Mouse (Mus musculus): ENCODE data around the gene Dlg4. TPM values are rescaled to one million over a fixed set of nuclear protein-coding genes. Genes with fewer than 3 reads are reported as not detected.

Gene Dlg4
- polyA plus RNA-seq, 1 experiment from 2014 or later: 0.53 TPM

GRCm38 (mm10) chr11:69981141-69981762 lies 35.5 kb upstream of the Dlg4 start, which contains the start of gene Ctdnep1:
Gene Ctdnep1, plus strand, starts transcription at chr11:69981156.
- peaks cover 25% of the 10 kb centered on the region for H3K4me1 ChIP-seq (ENCODE audit: control insufficient read depth, low read depth, low read length)
- no peaks in the 10 kb centered on the region for H3K27me3 ChIP-seq (ENCODE audit: control insufficient read depth, insufficient read depth, low read depth, low read length)
- ATAC-seq (ENCODE audit: low read depth): peak; percentile 0; the same call in 1 of the 2 replicates
- no peaks in the 10 kb centered on the region for H3K9me3 ChIP-seq (replicated peaks; ENCODE audit: control insufficient read depth, low read length)
- WGBS (ENCODE audit: insufficient replicate concordance): under 1% methylated on average over 42 of the region's 43 CpGs
- H3K9ac ChIP-seq (ENCODE audit: low read depth, low read length): peak within 1 kb of the TSS; percentile 96
- H3K36me3 ChIP-seq (ENCODE audit: control insufficient read depth, insufficient read depth): peaks cover 18% of the 10 kb centered on the region
- H3K4me3 ChIP-seq (ENCODE audit: low read depth, low read length): peak within 1 kb of the TSS; percentile 81
- peak within 1 kb of the TSS; percentile 87 for H3K4me2 ChIP-seq (ENCODE audit: low read depth, low read length)
- H3K27ac ChIP-seq (ENCODE audit: low read length): peak within 1 kb of the TSS; percentile 97

- peaks cover 25% of the 10 kb centered on the region for H3K4me1 ChIP-seq (ENCODE audit: control insufficient read depth, low read depth, low read length)
- peak within 1 kb of the TSS; percentile 87 for H3K4me2 ChIP-seq (ENCODE audit: low read depth, low read length)
- H3K27me3 ChIP-seq (ENCODE audit: control insufficient read depth, insufficient read depth, low read depth, low read length): no peaks in the 10 kb centered on the region
- H3K9ac ChIP-seq (ENCODE audit: low read depth, low read length): peak within 1 kb of the TSS; percentile 96
- H3K27ac ChIP-seq (ENCODE audit: low read length): peak within 1 kb of the TSS; percentile 97
- 44% methylated on average over 8 of the region's 8 CpGs for WGBS (ENCODE audit: insufficient replicate concordance)
- no peak for ATAC-seq (ENCODE audit: low read depth)
- peak within 1 kb of the TSS; percentile 81 for H3K4me3 ChIP-seq (ENCODE audit: low read depth, low read length)
- H3K36me3 ChIP-seq (ENCODE audit: control insufficient read depth, insufficient read depth): peaks cover 21% of the 10 kb centered on the region
- H3K9me3 ChIP-seq (replicated peaks; ENCODE audit: control insufficient read depth, low read length): no peaks in the 10 kb centered on the region
Measured at GRCm38 (mm10) chr11:69982225-69982624, 34.5 kb upstream of the Dlg4 start, which contains the start of gene Elp5. Gene Elp5, minus strand, starts transcription at chr11:69982517.

DNA sequence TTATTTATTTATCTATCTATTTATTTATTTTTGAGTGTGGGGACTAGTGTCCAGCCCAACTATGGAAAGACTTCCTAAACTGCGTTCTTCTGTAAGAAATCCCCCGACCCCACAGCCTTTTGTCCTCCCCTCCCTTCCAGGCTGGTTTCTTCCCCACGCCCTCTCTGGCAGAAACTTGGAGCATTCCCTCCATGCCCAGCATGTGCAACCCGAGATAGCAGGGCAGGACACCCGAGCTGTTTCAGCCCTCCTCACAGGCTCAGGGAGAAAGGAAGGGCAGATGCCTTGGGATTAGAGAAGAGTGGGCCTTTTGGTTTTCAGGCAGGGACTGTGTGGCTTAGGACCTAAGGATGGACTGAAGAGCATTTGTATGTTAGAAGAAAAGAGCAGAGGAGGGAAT lies 33.9 kb upstream of the Dlg4 start:
- Histone ChIP-seq H3K36me3 (ENCODE audit: control insufficient read depth, insufficient read depth) (peaks cover 26% of the 10 kb centered on the region), H3K4me2 (ENCODE audit: low read depth, low read length) (peak overlapping the region; percentile 87), H3K4me3 (ENCODE audit: low read depth, low read length) (peak overlapping the region; percentile 81), H3K27me3 (ENCODE audit: control insufficient read depth, insufficient read depth, low read depth, low read length) (no peaks in the 10 kb centered on the region), H3K4me1 (ENCODE audit: control insufficient read depth, low read depth, low read length) (peaks cover 25% of the 10 kb centered on the region), H3K27ac (ENCODE audit: low read length) (peak overlapping the region; percentile 8; the same call in 1 of the 2 replicates), H3K9me3 (replicated peaks; ENCODE audit: control insufficient read depth, low read length) (no peaks in the 10 kb centered on the region), H3K9ac (ENCODE audit: low read depth, low read length) (peak overlapping the region; percentile 96)
- no peak for ATAC-seq (ENCODE audit: low read depth)
- WGBS (ENCODE audit: insufficient replicate concordance): 32% methylated on average over 5 of the region's 5 CpGs

DNA sequence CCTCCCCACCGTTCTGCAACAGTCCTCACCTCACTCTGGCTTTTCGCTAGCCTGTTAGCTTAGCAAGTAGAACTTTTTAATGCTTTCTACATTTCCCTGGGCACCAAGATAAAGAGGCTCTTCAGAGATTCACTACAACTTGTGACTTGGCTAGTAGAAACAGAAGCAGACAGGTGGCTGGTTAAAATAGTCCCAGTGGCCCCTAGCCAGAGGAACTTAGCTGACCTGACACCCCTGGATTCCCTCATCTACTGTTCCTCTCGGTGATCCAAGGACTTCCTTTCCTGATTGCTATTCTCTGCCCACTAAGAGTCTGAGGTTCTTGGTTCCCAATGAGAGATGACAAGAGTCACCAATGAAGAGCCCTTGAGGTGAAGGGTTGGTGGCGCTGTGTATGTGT lies 33.4 kb upstream of the Dlg4 start:
- WGBS (ENCODE audit: insufficient replicate concordance): 68% methylated on average over 4 of the region's 4 CpGs
- Histone ChIP-seq H3K9ac (ENCODE audit: low read depth, low read length) (no peak overlapping the region), H3K4me3 (ENCODE audit: low read depth, low read length) (no peak overlapping the region), H3K27me3 (ENCODE audit: control insufficient read depth, insufficient read depth, low read depth, low read length) (no peaks in the 10 kb centered on the region), H3K4me1 (ENCODE audit: control insufficient read depth, low read depth, low read length) (peaks cover 25% of the 10 kb centered on the region), H3K4me2 (ENCODE audit: low read depth, low read length) (peak overlapping the region; percentile 87; the same call in 1 of the 2 replicates), H3K27ac (ENCODE audit: low read length) (no peak overlapping the region), H3K9me3 (replicated peaks; ENCODE audit: control insufficient read depth, low read length) (no peaks in the 10 kb centered on the region), H3K36me3 (ENCODE audit: control insufficient read depth, insufficient read depth) (peaks cover 25% of the 10 kb centered on the region)
- ATAC-seq (ENCODE audit: low read depth): no peak

- WGBS (ENCODE audit: insufficient replicate concordance): 80% methylated on average over 8 of the region's 8 CpGs
- Histone ChIP-seq H3K36me3 (ENCODE audit: control insufficient read depth, insufficient read depth) (peaks cover 34% of the 10 kb centered on the region), H3K4me3 (ENCODE audit: low read depth, low read length) (no peak overlapping the region), H3K9ac (ENCODE audit: low read depth, low read length) (no peak overlapping the region), H3K27ac (ENCODE audit: low read length) (no peak overlapping the region), H3K4me2 (ENCODE audit: low read depth, low read length) (no peak overlapping the region), H3K9me3 (replicated peaks; ENCODE audit: control insufficient read depth, low read length) (no peaks in the 10 kb centered on the region), H3K27me3 (ENCODE audit: control insufficient read depth, insufficient read depth, low read depth, low read length) (no peaks in the 10 kb centered on the region), H3K4me1 (ENCODE audit: control insufficient read depth, low read depth, low read length) (peaks cover 20% of the 10 kb centered on the region)
- ATAC-seq (ENCODE audit: low read depth): no peak
Measured at GRCm38 (mm10) chr11:69984431-69984830, 32.3 kb upstream of the Dlg4 start.

- Histone ChIP-seq H3K4me3 (ENCODE audit: low read depth, low read length) (no peak overlapping the region), H3K27me3 (ENCODE audit: control insufficient read depth, insufficient read depth, low read depth, low read length) (no peaks in the 10 kb centered on the region), H3K4me2 (ENCODE audit: low read depth, low read length) (no peak overlapping the region), H3K36me3 (ENCODE audit: control insufficient read depth, insufficient read depth) (peaks cover 39% of the 10 kb centered on the region), H3K27ac (ENCODE audit: low read length) (peak overlapping the region; percentile 99), H3K4me1 (ENCODE audit: control insufficient read depth, low read depth, low read length) (peaks cover 24% of the 10 kb centered on the region), H3K9ac (ENCODE audit: low read depth, low read length) (no peak overlapping the region), H3K9me3 (replicated peaks; ENCODE audit: control insufficient read depth, low read length) (no peaks in the 10 kb centered on the region)
- no peak for ATAC-seq (ENCODE audit: low read depth)
- 89% methylated on average over 8 of the region's 8 CpGs for WGBS (ENCODE audit: insufficient replicate concordance)
Measured at GRCm38 (mm10) chr11:69989949-69990348, 26.8 kb upstream of the Dlg4 start.

DNA sequence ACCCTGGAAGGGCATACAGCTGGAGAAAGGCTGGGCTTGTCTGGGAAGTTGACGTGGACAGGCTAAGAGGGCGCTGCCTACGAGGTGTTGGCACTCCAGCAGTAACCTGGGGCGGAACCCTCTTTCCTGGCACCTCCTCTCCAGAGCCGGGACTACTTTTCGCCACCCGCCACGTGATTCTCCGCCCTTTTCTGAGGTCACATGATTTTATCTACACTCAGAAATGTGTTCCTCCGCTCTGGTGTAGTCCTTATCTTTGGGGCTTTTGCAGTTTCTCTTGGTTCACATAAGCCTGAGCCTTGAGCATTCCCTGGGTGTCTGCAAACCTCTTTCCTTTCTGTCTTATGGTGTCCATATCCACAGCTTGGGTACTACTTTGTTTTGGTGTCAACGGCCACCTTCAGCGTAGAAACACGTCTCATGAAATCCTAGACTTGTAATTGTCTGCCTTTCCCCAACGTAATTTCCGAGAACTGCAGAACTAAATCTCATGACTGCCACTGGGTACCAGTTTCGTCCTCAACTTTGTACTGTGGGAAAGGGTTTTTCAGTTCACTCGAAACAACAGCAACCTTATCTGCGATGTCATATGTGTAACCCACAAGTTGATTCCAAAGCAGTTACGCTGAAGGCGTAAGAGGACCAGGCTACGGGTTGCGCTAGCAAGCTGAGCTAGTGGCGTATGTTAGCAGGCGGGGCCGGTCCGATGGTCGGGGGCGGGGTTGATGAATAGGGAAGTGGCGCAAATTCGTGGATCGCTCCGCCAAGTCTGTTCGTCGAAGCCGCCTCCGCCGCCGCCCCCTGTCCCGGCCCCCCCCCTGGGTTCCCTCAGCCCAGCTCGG lies 25.7 kb upstream of the Dlg4 start, which contains the start of gene Gabarap:
Gene Gabarap, plus strand, starts transcription at position 294 of the 842 bp plus-strand sequence.
- no peaks in the 10 kb centered on the region for H3K27me3 ChIP-seq (ENCODE audit: control insufficient read depth, insufficient read depth, low read depth, low read length)
- no peaks in the 10 kb centered on the region for H3K9me3 ChIP-seq (replicated peaks; ENCODE audit: control insufficient read depth, low read length)
- H3K4me2 ChIP-seq (ENCODE audit: low read depth, low read length): peak within 1 kb of the TSS; percentile 97
- WGBS (ENCODE audit: insufficient replicate concordance): under 1% methylated on average over 40 of the region's 40 CpGs
- peak within 1 kb of the TSS; percentile 88 for H3K9ac ChIP-seq (ENCODE audit: low read depth, low read length)
- H3K36me3 ChIP-seq (ENCODE audit: control insufficient read depth, insufficient read depth): peaks cover 33% of the 10 kb centered on the region
- peak within 1 kb of the TSS; percentile 99 for H3K27ac ChIP-seq (ENCODE audit: low read length)
- peaks cover 24% of the 10 kb centered on the region for H3K4me1 ChIP-seq (ENCODE audit: control insufficient read depth, low read depth, low read length)
- H3K4me3 ChIP-seq (ENCODE audit: low read depth, low read length): peak within 1 kb of the TSS; percentile 79
- peak; percentile 72 for ATAC-seq (ENCODE audit: low read depth)

DNA sequence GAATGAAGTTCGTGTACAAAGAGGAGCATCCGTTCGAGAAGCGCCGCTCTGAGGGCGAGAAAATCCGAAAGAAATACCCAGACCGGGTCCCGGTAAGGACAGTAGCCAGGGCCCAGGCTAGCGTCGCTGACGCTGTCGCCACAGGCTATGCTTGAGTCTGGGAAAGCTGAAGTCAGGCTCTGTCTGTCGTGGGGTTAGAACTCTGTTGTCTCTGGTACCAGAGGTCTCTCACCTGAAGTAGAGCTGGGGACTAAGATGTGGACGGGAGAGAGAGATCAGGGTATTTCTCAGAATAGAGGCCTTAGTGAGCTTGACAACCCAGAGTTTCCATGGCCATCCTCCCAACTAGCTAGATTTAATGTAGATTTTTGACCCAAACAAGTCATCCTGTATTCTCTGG lies 25.0 kb upstream of the Dlg4 start:
- peak overlapping the region; percentile 97 for H3K4me2 ChIP-seq (ENCODE audit: low read depth, low read length)
- 0% methylated on average over 15 of the region's 15 CpGs for WGBS (ENCODE audit: insufficient replicate concordance)
- no peaks in the 10 kb centered on the region for H3K27me3 ChIP-seq (ENCODE audit: control insufficient read depth, insufficient read depth, low read depth, low read length)
- no peaks in the 10 kb centered on the region for H3K9me3 ChIP-seq (replicated peaks; ENCODE audit: control insufficient read depth, low read length)
- H3K4me1 ChIP-seq (ENCODE audit: control insufficient read depth, low read depth, low read length): peaks cover 24% of the 10 kb centered on the region
- peak overlapping the region; percentile 79 for H3K4me3 ChIP-seq (ENCODE audit: low read depth, low read length)
- H3K36me3 ChIP-seq (ENCODE audit: control insufficient read depth, insufficient read depth): peaks cover 28% of the 10 kb centered on the region
- peak overlapping the region; percentile 99 for H3K27ac ChIP-seq (ENCODE audit: low read length)
- H3K9ac ChIP-seq (ENCODE audit: low read depth, low read length): peak overlapping the region; percentile 88
- peak; percentile 17 for ATAC-seq (ENCODE audit: low read depth)

Data from liver, embryonic 16.5 days (tissue).